ENCODE assay signal across 14 mouse cellular contexts in genomic region chr11:102779824-102780223, GRCm38 (mm10). TPM values are rescaled to one million over a fixed set of nuclear protein-coding genes. Genes with fewer than 3 reads are reported as not detected.
DNase-seq lines count a peak whose midpoint lies in the region; ATAC-seq lines count a peak whose summit lies in the region.
"Had no signal": no experiment of that assay in that cellular context is flagged by ENCODE, and none has a peak within 500 bp of the region (broad histone marks: within the 10 kb centered on the region; RNA-seq: fewer than 3 reads in every experiment).

No protein-coding gene starts in this region.

- H3K9me3 ChIP-seq in heart, embryonic 16.5 days (replicated peaks; ENCODE audit: control insufficient read depth, low read length), result no peaks in the 10 kb centered on the region
- no peaks in the 10 kb centered on the region for H3K9me3 ChIP-seq in heart, embryonic 11.5 days (replicated peaks; ENCODE audit: control insufficient read depth, low read length)
- H3K9me3 ChIP-seq in lung, embryonic 16.5 days (ENCODE audit: control insufficient read depth, low read length), result no peaks in the 10 kb centered on the region
- H3K9me3 ChIP-seq in intestine, embryonic 16.5 days (ENCODE audit: control insufficient read depth, low read length), result no peaks in the 10 kb centered on the region

- H3K4me3 ChIP-seq in heart, embryonic 16.5 days (ENCODE audit: low read length), result no peak overlapping the region
- H3K4me3 ChIP-seq in heart, embryonic 11.5 days (ENCODE audit: low read depth, low read length), result no peak overlapping the region
- no peak overlapping the region for H3K4me3 ChIP-seq in lung, embryonic 16.5 days (ENCODE audit: low read length)
- H3K4me3 ChIP-seq in intestine, embryonic 16.5 days (ENCODE audit: low read length), result no peak overlapping the region
- H3K4me3 ChIP-seq: myocyte had no signal

- H3K27ac ChIP-seq in heart, embryonic 16.5 days (ENCODE audit: low read length), result peak overlapping the region; percentile 15; the same call in 1 of the 2 replicates
- H3K27ac ChIP-seq in heart, embryonic 11.5 days (ENCODE audit: low read depth, low read length), result no peak overlapping the region
- peak overlapping the region; percentile 2; the same call in 1 of the 2 replicates for H3K27ac ChIP-seq in lung, embryonic 16.5 days (ENCODE audit: low read length)
- no peak overlapping the region for H3K27ac ChIP-seq in intestine, embryonic 16.5 days (ENCODE audit: low read length)
- H3K27ac ChIP-seq: macrophage had no signal

- no peaks in the 10 kb centered on the region for H3K27me3 ChIP-seq in heart, embryonic 16.5 days (ENCODE audit: control insufficient read depth, insufficient read depth, low read length)
- no peaks in the 10 kb centered on the region for H3K27me3 ChIP-seq in heart, embryonic 11.5 days (ENCODE audit: control insufficient read depth, insufficient read depth, low read length)
- no peaks in the 10 kb centered on the region for H3K27me3 ChIP-seq in lung, embryonic 16.5 days (ENCODE audit: control insufficient read depth, insufficient read depth, low read depth, low read length)
- H3K27me3 ChIP-seq in intestine, embryonic 16.5 days (replicated peaks; ENCODE audit: control insufficient read depth, insufficient read depth, low read length), result no peaks in the 10 kb centered on the region

- peaks cover 60% of the 10 kb centered on the region for H3K4me1 ChIP-seq in heart, embryonic 16.5 days (ENCODE audit: control insufficient read depth, insufficient read depth, low read length)
- H3K4me1 ChIP-seq in heart, embryonic 11.5 days (ENCODE audit: control insufficient read depth, insufficient read depth, low read length), result peaks cover 46% of the 10 kb centered on the region
- H3K4me1 ChIP-seq in lung, embryonic 16.5 days (replicated peaks; ENCODE audit: control insufficient read depth, insufficient read depth, low read length), result peaks cover 16% of the 10 kb centered on the region
- peaks cover 16% of the 10 kb centered on the region for H3K4me1 ChIP-seq in intestine, embryonic 16.5 days (ENCODE audit: control insufficient read depth, insufficient read depth, low read length)

- DNase-seq in lung, postnatal 4 days, result no peak
- peak; percentile 52 for DNase-seq in cerebellum, adult 9-11 months
- DNase-seq in embryo, embryonic 10 days (ENCODE audit: low spot score), result no peak
- DNase-seq: right cerebral cortex, postnatal 14 days; thymus, adult 2 months had no signal

- H3K36me3 ChIP-seq in heart, embryonic 16.5 days (ENCODE audit: control insufficient read depth, insufficient read depth), result no peaks in the 10 kb centered on the region
- H3K36me3 ChIP-seq in heart, embryonic 11.5 days (ENCODE audit: control insufficient read depth, insufficient read depth, low read length), result 0 out of 2 replicates have a peak, but pooled peaks cover 3% of the 10 kb centered on the region
- H3K36me3 ChIP-seq in lung, embryonic 16.5 days (ENCODE audit: control insufficient read depth, insufficient read depth, low read length), result no peaks in the 10 kb centered on the region
- H3K36me3 ChIP-seq in intestine, embryonic 16.5 days (ENCODE audit: control insufficient read depth, insufficient read depth, low read length), result no peaks in the 10 kb centered on the region

- no peak for ATAC-seq in heart, embryonic 16.5 days (replicated peaks; ENCODE audit: extremely low read depth, insufficient read depth, low FRiP score)
- ATAC-seq in heart, embryonic 11.5 days (replicated peaks; ENCODE audit: insufficient number of reproducible peaks, low FRiP score, low TSS enrichment), result no peak
- no peak for ATAC-seq in lung, embryonic 16.5 days (ENCODE audit: low read depth)
- ATAC-seq in granulocyte monocyte progenitor cell, adult 5-6 weeks (replicated peaks; ENCODE audit: poor library complexity, severe bottlenecking), result 0 out of 2 replicates have a peak, but pooled peaks have one; percentile 2
- ATAC-seq in intestine, embryonic 16.5 days, result no peak

- WGBS in heart, embryonic 16.5 days, result 62% methylated on average over 7 of the region's 7 CpGs
- WGBS in heart, embryonic 11.5 days (ENCODE audit: insufficient replicate concordance), result 73% methylated on average over 7 of the region's 7 CpGs
- 57% methylated on average over 7 of the region's 7 CpGs for WGBS in lung, embryonic 16.5 days
- 59% methylated on average over 7 of the region's 7 CpGs for WGBS in intestine, embryonic 16.5 days

- H3K9ac ChIP-seq in heart, embryonic 16.5 days (ENCODE audit: low read length), result no peak overlapping the region
- no peak overlapping the region for H3K9ac ChIP-seq in heart, embryonic 11.5 days (ENCODE audit: low read depth, low read length)
- H3K9ac ChIP-seq in lung, embryonic 16.5 days (ENCODE audit: low read length), result no peak overlapping the region
- H3K9ac ChIP-seq in intestine, embryonic 16.5 days (ENCODE audit: low read depth, low read length), result no peak overlapping the region

- H3K4me2 ChIP-seq in heart, embryonic 16.5 days (ENCODE audit: low read depth, low read length), result 0 out of 2 replicates have a peak overlapping the region, but pooled peaks have one; percentile 5
- no peak overlapping the region for H3K4me2 ChIP-seq in heart, embryonic 11.5 days
- H3K4me2 ChIP-seq in lung, embryonic 16.5 days (ENCODE audit: low read depth, low read length), result no peak overlapping the region
- no peak overlapping the region for H3K4me2 ChIP-seq in intestine, embryonic 16.5 days (ENCODE audit: low read depth, low read length)

RNA-seq across cellular contexts. Expression of gene Adam11, which starts 18.6 kb away (rescaled TPM):
- polyA plus RNA-seq in heart, embryonic 16.5 days (2015; fragmentation: Nextera tagmentation; extraction: Ambion mirVana), result 5.2 and 5.3 TPM in 2 replicates
- polyA plus RNA-seq in heart, embryonic 11.5 days (2014; fragmentation: Nextera tagmentation; extraction: Ambion mirVana), result 5.4 and 6.7 TPM in 2 replicates
- polyA plus RNA-seq in lung, embryonic 16.5 days (2015; fragmentation: Nextera tagmentation; extraction: Ambion mirVana), result 5.0 and 5.1 TPM in 2 replicates
- total RNA-seq in granulocyte monocyte progenitor cell, adult 5-6 weeks (2014; fragmentation: Nextera tagmentation), result 9.4 TPM in 1 of 2 replicates, not detected in the other
- total RNA-seq in granulocyte monocyte progenitor cell, adult 5-6 weeks (2017), result 0.17 TPM in 1 of 2 replicates, not detected in the other
- polyA plus RNA-seq in intestine, embryonic 16.5 days (2015; fragmentation: Nextera tagmentation; extraction: Ambion mirVana), result 2.4 and 3.1 TPM in 2 replicates

RNA-seq across cellular contexts. Expression of gene Gjc1, which starts 39.7 kb away (rescaled TPM):
- 45.5 and 46.3 TPM in 2 replicates for polyA plus RNA-seq in heart, embryonic 16.5 days (2015; fragmentation: Nextera tagmentation; extraction: Ambion mirVana)
- 56.6 and 59.7 TPM in 2 replicates for polyA plus RNA-seq in heart, embryonic 11.5 days (2014; fragmentation: Nextera tagmentation; extraction: Ambion mirVana)
- polyA plus RNA-seq in lung, embryonic 16.5 days (2015; fragmentation: Nextera tagmentation; extraction: Ambion mirVana), result 60.8 and 65.7 TPM in 2 replicates
- not detected in 2 replicates for total RNA-seq in granulocyte monocyte progenitor cell, adult 5-6 weeks (2014; fragmentation: Nextera tagmentation)
- not detected in 2 replicates for total RNA-seq in granulocyte monocyte progenitor cell, adult 5-6 weeks (2017)
- 24.9 and 26.2 TPM in 2 replicates for polyA plus RNA-seq in intestine, embryonic 16.5 days (2015; fragmentation: Nextera tagmentation; extraction: Ambion mirVana)
- total RNA-seq: hematopoietic stem cell, adult 5-6 weeks had no signal
- polyA plus RNA-seq: macrophage had no signal

RNA-seq across cellular contexts. Expression of gene Higd1b, which starts 55.8 kb away (rescaled TPM):
- polyA plus RNA-seq in heart, embryonic 16.5 days (2015; fragmentation: Nextera tagmentation; extraction: Ambion mirVana), result 6.4 and 9.9 TPM in 2 replicates
- polyA plus RNA-seq in heart, embryonic 11.5 days (2014; fragmentation: Nextera tagmentation; extraction: Ambion mirVana), result not detected in 2 replicates
- 51.5 and 56.7 TPM in 2 replicates for polyA plus RNA-seq in lung, embryonic 16.5 days (2015; fragmentation: Nextera tagmentation; extraction: Ambion mirVana)
- total RNA-seq in granulocyte monocyte progenitor cell, adult 5-6 weeks (2014; fragmentation: Nextera tagmentation), result not detected in 2 replicates
- total RNA-seq in granulocyte monocyte progenitor cell, adult 5-6 weeks (2017), result not detected in 2 replicates
- polyA plus RNA-seq in intestine, embryonic 16.5 days (2015; fragmentation: Nextera tagmentation; extraction: Ambion mirVana), result 0.55 and 0.62 TPM in 2 replicates
- total RNA-seq: hematopoietic stem cell, adult 5-6 weeks; liver, adult 2 months had no signal
- polyA plus RNA-seq: liver, adult 2 months; macrophage; myocyte had no signal

Comparison
In these comparisons a context has a peak if more than half of its experiments do, and no peak if none do; other contexts are left out.
1. H3K27ac ChIP-seq: peak in heart, embryonic 16.5 days (single experiment) and lung, embryonic 16.5 days (single experiment); none in heart, embryonic 11.5 days (single experiment) and intestine, embryonic 16.5 days (single experiment).